Mouse (Mus musculus) lung, embryonic 16.5 days (tissue): ENCODE data around the gene 4930402H24Rik. TPM values are rescaled to one million over a fixed set of nuclear protein-coding genes. Genes with fewer than 3 reads are reported as not detected.

ENCODE experiments used
- ATAC-seq: fragments of 200-750 bp; cut with Nextera tagmentation; 2 replicates; pipeline ENCODE4 v1.8.0; 2017; ENCODE audit warnings: low read depth, mild to moderate bottlenecking, moderate library complexity
- H3K27ac ChIP-seq: fragments of 300-500 bp; sonication (generic); 2 replicates; pipeline ENCODE4 v1.5.1; 2014; ENCODE audit warnings: mild to moderate bottlenecking, control low read depth, low read length
- H3K27me3 ChIP-seq: fragments of 300-500 bp; sonication (generic); 2 replicates; pipeline ENCODE4 v1.6.1; 2014; ENCODE audit warnings: low read depth, low read length, mixed read lengths; ENCODE audit not compliant: control insufficient read depth, insufficient read depth
- H3K36me3 ChIP-seq: fragments of 300-500 bp; sonication (generic); 2 replicates; pipeline ENCODE4 v1.6.1; 2014; ENCODE audit warnings: low read length; ENCODE audit not compliant: control insufficient read depth, insufficient read depth
- H3K4me1 ChIP-seq: fragments of 300-500 bp; sonication (generic); replicated peaks from 2 replicates; pipeline ENCODE4 v1.6.1; 2014; ENCODE audit warnings: low read length, mixed read lengths; ENCODE audit not compliant: control insufficient read depth, insufficient read depth
- H3K4me2 ChIP-seq: fragments of 300-500 bp; sonication (generic); 2 replicates; pipeline ENCODE4 v1.6.1; 2014; ENCODE audit warnings: low read depth, low read length, control low read depth
- H3K4me3 ChIP-seq: fragments of 300-500 bp; sonication (generic); 2 replicates; pipeline ENCODE4 v1.5.1; 2014; ENCODE audit warnings: mild to moderate bottlenecking, low read length, control low read depth
- H3K9ac ChIP-seq: fragments of 300-500 bp; sonication (generic); 2 replicates; pipeline ENCODE4 v1.6.1; 2014; ENCODE audit warnings: low read length, control low read depth
- H3K9me3 ChIP-seq: fragments of 300-500 bp; sonication (generic); 2 replicates; pipeline ENCODE4 v1.6.1; 2016; ENCODE audit warnings: low read length; ENCODE audit not compliant: control insufficient read depth
- whole genome bisulfite sequencing: fragments of 180-500 bp; shearing (Covaris S2); extraction: QIAGEN DNeasy Blood & Tissue Kit; methylation state at CpG from one replicate; pipeline ENCODE4 v1.1.7; 2014; 5-methylcytosine and 5-hydroxymethylcytosine counted together
- polyA plus RNA-seq: library from polyadenylated mRNA; unstranded; fragments of >200 nt; fragmentation: Nextera tagmentation; extraction: Ambion mirVana; gene quantifications from 2 replicates; pipeline ENCODE4 v1.2.1, GENCODE M21; 2015

The 4930402H24Rik gene
- polyA plus RNA-seq, 1 experiment from 2014 or later, result 30.8 TPM

- peaks cover 12% of the 10 kb centered on the region; the same call in 1 of the 2 replicates for H3K36me3 ChIP-seq
- no peak overlapping the region for H3K4me3 ChIP-seq
- no peak overlapping the region for H3K4me2 ChIP-seq
- H3K27ac ChIP-seq, result no peak overlapping the region
- 55% methylated on average over 7 of the region's 7 CpGs for WGBS
- no peak overlapping the region for H3K9ac ChIP-seq
- no peaks in the 10 kb centered on the region for H3K4me1 ChIP-seq
- no peaks in the 10 kb centered on the region for H3K27me3 ChIP-seq
- H3K9me3 ChIP-seq, result no peaks in the 10 kb centered on the region
- no peak for ATAC-seq
Observed at GRCm38 (mm10) chr2:130776610-130777009, 129.6 kb downstream of the 4930402H24Rik start.

GRCm38 (mm10) chr2:130767483-130767882 lies 138.7 kb downstream of the 4930402H24Rik start:
- H3K4me2 ChIP-seq, result no peak overlapping the region
- no peak overlapping the region for H3K4me3 ChIP-seq
- 44% methylated on average over 2 of the region's 2 CpGs for WGBS
- ATAC-seq, result no peak
- no peaks in the 10 kb centered on the region for H3K4me1 ChIP-seq
- no peak overlapping the region for H3K9ac ChIP-seq
- no peak overlapping the region for H3K27ac ChIP-seq
- no peaks in the 10 kb centered on the region for H3K9me3 ChIP-seq
- no peaks in the 10 kb centered on the region for H3K27me3 ChIP-seq
- peaks cover 15% of the 10 kb centered on the region; the same call in 1 of the 2 replicates for H3K36me3 ChIP-seq

- H3K9me3 ChIP-seq, result no peaks in the 10 kb centered on the region
- H3K36me3 ChIP-seq, result peaks cover 21% of the 10 kb centered on the region; the same call in 1 of the 2 replicates
- H3K4me3 ChIP-seq, result no peak overlapping the region
- no peak overlapping the region for H3K4me2 ChIP-seq
- H3K27ac ChIP-seq, result no peak overlapping the region
- no peak for ATAC-seq
- 86% methylated on average over 3 of the region's 3 CpGs for WGBS
- no peak overlapping the region for H3K9ac ChIP-seq
- no peaks in the 10 kb centered on the region for H3K27me3 ChIP-seq
- H3K4me1 ChIP-seq, result no peaks in the 10 kb centered on the region
Observed at GRCm38 (mm10) chr2:130765396-130765795, 140.8 kb downstream of the 4930402H24Rik start.

- no peaks in the 10 kb centered on the region for H3K9me3 ChIP-seq
- H3K4me1 ChIP-seq, result no peaks in the 10 kb centered on the region
- H3K4me3 ChIP-seq, result no peak overlapping the region
- WGBS, result 84% methylated on average over 6 of the region's 6 CpGs
- H3K27me3 ChIP-seq, result no peaks in the 10 kb centered on the region
- H3K9ac ChIP-seq, result no peak overlapping the region
- peaks cover 18% of the 10 kb centered on the region; the same call in 1 of the 2 replicates for H3K36me3 ChIP-seq
- ATAC-seq, result no peak
- no peak overlapping the region for H3K4me2 ChIP-seq
- H3K27ac ChIP-seq, result no peak overlapping the region
Observed at GRCm38 (mm10) chr2:130760876-130761275, 145.3 kb downstream of the 4930402H24Rik start.

- H3K4me3 ChIP-seq, result no peak overlapping the region
- H3K27me3 ChIP-seq, result no peaks in the 10 kb centered on the region
- no peak overlapping the region for H3K27ac ChIP-seq
- 48% methylated on average over 7 of the region's 7 CpGs for WGBS
- no peaks in the 10 kb centered on the region for H3K9me3 ChIP-seq
- H3K4me2 ChIP-seq, result no peak overlapping the region
- no peak for ATAC-seq
- no peak overlapping the region for H3K9ac ChIP-seq
- no peaks in the 10 kb centered on the region for H3K4me1 ChIP-seq
- peaks cover 5% of the 10 kb centered on the region; the same call in 1 of the 2 replicates for H3K36me3 ChIP-seq
Observed at GRCm38 (mm10) chr2:130755061-130755607, 151.1 kb downstream of the 4930402H24Rik start.

GRCm38 (mm10) chr2:130754596-130754995 lies 151.6 kb downstream of the 4930402H24Rik start:
- no peaks in the 10 kb centered on the region for H3K27me3 ChIP-seq
- WGBS, result 84% methylated on average over 3 of the region's 3 CpGs
- no peak overlapping the region for H3K4me2 ChIP-seq
- no peaks in the 10 kb centered on the region for H3K9me3 ChIP-seq
- no peak overlapping the region for H3K4me3 ChIP-seq
- H3K4me1 ChIP-seq, result no peaks in the 10 kb centered on the region
- no peak overlapping the region for H3K27ac ChIP-seq
- H3K9ac ChIP-seq, result no peak overlapping the region
- no peak for ATAC-seq
- H3K36me3 ChIP-seq, result peaks cover 5% of the 10 kb centered on the region; the same call in 1 of the 2 replicates

- no peak overlapping the region for H3K27ac ChIP-seq
- no peak for ATAC-seq
- H3K27me3 ChIP-seq, result no peaks in the 10 kb centered on the region
- H3K4me1 ChIP-seq, result no peaks in the 10 kb centered on the region
- H3K9ac ChIP-seq, result no peak overlapping the region
- no peaks in the 10 kb centered on the region for H3K9me3 ChIP-seq
- peaks cover 15% of the 10 kb centered on the region for H3K36me3 ChIP-seq
- H3K4me2 ChIP-seq, result no peak overlapping the region
- no peak overlapping the region for H3K4me3 ChIP-seq
- WGBS, result 51% methylated on average over 8 of the region's 8 CpGs
Observed at GRCm38 (mm10) chr2:130750449-130750848, 155.8 kb downstream of the 4930402H24Rik start.

GRCm38 (mm10) chr2:130749708-130750107 lies 156.5 kb downstream of the 4930402H24Rik start:
- no peaks in the 10 kb centered on the region for H3K27me3 ChIP-seq
- 82% methylated on average over 3 of the region's 3 CpGs for whole genome bisulfite sequencing
- no peak for ATAC-seq
- no peaks in the 10 kb centered on the region for H3K4me1 ChIP-seq
- peaks cover 21% of the 10 kb centered on the region for H3K36me3 ChIP-seq
- H3K4me3 ChIP-seq, result no peak overlapping the region
- H3K4me2 ChIP-seq, result no peak overlapping the region
- no peak overlapping the region for H3K9ac ChIP-seq
- H3K9me3 ChIP-seq, result no peaks in the 10 kb centered on the region
- H3K27ac ChIP-seq, result no peak overlapping the region

GRCm38 (mm10) chr2:130743576-130743975 lies 162.6 kb downstream of the 4930402H24Rik start:
- 92% methylated on average over 1 of the region's 1 CpGs for WGBS

More at GRCm38 (mm10) chr2:130743576-130743975, 162.6 kb downstream of the 4930402H24Rik start:
- Histone ChIP-seq H3K27ac (no peak overlapping the region), H3K4me3 (no peak overlapping the region), H3K36me3 (peaks cover 28% of the 10 kb centered on the region), H3K4me2 (no peak overlapping the region), H3K27me3 (no peaks in the 10 kb centered on the region), H3K4me1 (no peaks in the 10 kb centered on the region), H3K9ac (no peak overlapping the region), H3K9me3 (no peaks in the 10 kb centered on the region)
- no peak for ATAC-seq
